Mouse (Mus musculus) forebrain, postnatal 0 days (tissue): ENCODE results near the gene Bckdhb. TPM values are rescaled to one million over a fixed set of nuclear protein-coding genes. Genes with fewer than 3 reads are reported as not detected.
"Not testable (repeated sequence)": the region's sequence is repeated elsewhere in the genome, so short reads cannot be mapped to it uniquely, and the experiment has no call there.

Experiments
- ATAC-seq: fragments of 200-750 bp; cut with Nextera tagmentation; 2 replicates; pipeline ENCODE4 v1.8.0; 2017; ENCODE audit warnings: mild to moderate bottlenecking, moderate library complexity
- DNase-seq: peaks from one replicate; pipeline ENCODE4 v3.0.0-alpha.2; 2015
- H3K27ac ChIP-seq: fragments of 300-500 bp; sonication (generic); 2 replicates; pipeline ENCODE4 v1.5.1; 2014; ENCODE audit warnings: low read depth, mild to moderate bottlenecking, antibody characterized with exemption, low read length, moderate library complexity, mixed read lengths
- H3K27me3 ChIP-seq: fragments of 300-500 bp; sonication (generic); 2 replicates; pipeline ENCODE4 v1.6.1; 2014; ENCODE audit warnings: mild to moderate bottlenecking, low read length, mixed read lengths; ENCODE audit not compliant: insufficient read depth
- H3K36me3 ChIP-seq: fragments of 300-500 bp; sonication (generic); 2 replicates; pipeline ENCODE4 v1.6.1; 2014; ENCODE audit warnings: mild to moderate bottlenecking, moderate library complexity; ENCODE audit not compliant: insufficient read depth
- H3K4me1 ChIP-seq: fragments of 300-500 bp; sonication (generic); 2 replicates; pipeline ENCODE4 v1.6.1; 2014; ENCODE audit warnings: antibody characterized with exemption; ENCODE audit not compliant: insufficient read depth
- H3K4me2 ChIP-seq: fragments of 300-500 bp; sonication (generic); 2 replicates; pipeline ENCODE4 v1.6.1; 2014; ENCODE audit warnings: low read depth, mild to moderate bottlenecking, moderate library complexity
- H3K4me3 ChIP-seq: fragments of 300-500 bp; sonication (generic); 2 replicates; pipeline ENCODE4 v1.5.1; 2014; ENCODE audit warnings: low read depth, low read length, mixed read lengths
- H3K9ac ChIP-seq: fragments of 300-500 bp; sonication (generic); 2 replicates; pipeline ENCODE4 v1.6.1; 2014; ENCODE audit warnings: mild to moderate bottlenecking
- H3K9me3 ChIP-seq: fragments of 300-500 bp; sonication (generic); 2 replicates; pipeline ENCODE4 v1.6.1; 2016; ENCODE audit warnings: low read length
- CTCF ChIP-seq: sonication (generic); IDR thresholded peaks from 2 replicates; pipeline ENCODE4 v1.5.1; 2016; ENCODE audit warnings: antibody characterized with exemption, control low read depth, low read depth
- WGBS: fragments of 180-500 bp; shearing (Covaris S2); extraction: QIAGEN DNeasy Blood & Tissue Kit; methylation state at CpG from one replicate; pipeline ENCODE4 v1.1.7; 2014; 5-methylcytosine and 5-hydroxymethylcytosine counted together
- polyA plus RNA-seq: library from polyadenylated mRNA; unstranded; fragments of >200 nt; fragmentation: Nextera tagmentation; extraction: Ambion mirVana; gene quantifications from 2 replicates; pipeline ENCODE4 v1.2.1, GENCODE M21; 2015
- total RNA-seq: library from RNA; depleted of rRNA; stranded (reverse); fragments of >200 nt; gene quantifications from 2 replicates; pipeline ENCODE4 v1.2.3, GENCODE M21; 2014

The Bckdhb gene
- total and polyA plus RNA-seq, 2 experiments from 2014 or later, result 14.2 to 34.8 TPM

GRCm38 (mm10) chr9:84049142-84049541 lies 124.2 kb downstream of the Bckdhb start:
- H3K4me3 ChIP-seq, result no peak overlapping the region
- H3K27ac ChIP-seq, result no peak overlapping the region
- DNase-seq, result no peak
- no peak overlapping the region for H3K4me2 ChIP-seq
- H3K9ac ChIP-seq, result no peak overlapping the region
- H3K4me1 ChIP-seq, result no peaks in the 10 kb centered on the region
- no peak for ATAC-seq
- H3K36me3 ChIP-seq, result no peaks in the 10 kb centered on the region
- 20% methylated on average over 1 of the region's 1 CpGs for WGBS
- H3K9me3 ChIP-seq, result no peaks in the 10 kb centered on the region
- H3K27me3 ChIP-seq, result no peaks in the 10 kb centered on the region
- no peak for TF ChIP-seq CTCF

- TF ChIP-seq CTCF, result no peak
- ATAC-seq, result no peak
- Histone ChIP-seq H3K4me1 (no peaks in the 10 kb centered on the region), H3K9me3 (no peaks in the 10 kb centered on the region), H3K9ac (no peak overlapping the region), H3K36me3 (no peaks in the 10 kb centered on the region), H3K4me3 (no peak overlapping the region), H3K4me2 (no peak overlapping the region), H3K27me3 (no peaks in the 10 kb centered on the region), H3K27ac (no peak overlapping the region)
- 77% methylated on average over 18 of the region's 18 CpGs for WGBS
- DNase-seq, result no peak
Measured at GRCm38 (mm10) chr9:84050867-84051635, 126.1 kb downstream of the Bckdhb start.

- DNase-seq (no peak), ATAC-seq (peak; percentile 43)
- Histone ChIP-seq H3K27me3 (no peaks in the 10 kb centered on the region), H3K9ac (no peak overlapping the region), H3K36me3 (no peaks in the 10 kb centered on the region), H3K9me3 (no peaks in the 10 kb centered on the region), H3K4me1 (no peaks in the 10 kb centered on the region), H3K27ac (no peak overlapping the region), H3K4me3 (no peak overlapping the region), H3K4me2 (no peak overlapping the region)
- 72% methylated on average over 7 of the region's 7 CpGs for WGBS
- no peak for TF ChIP-seq CTCF
Measured at GRCm38 (mm10) chr9:84055125-84055807, 130.3 kb downstream of the Bckdhb start.

GRCm38 (mm10) chr9:84060781-84061180 lies 135.8 kb downstream of the Bckdhb start:
- not testable (repeated sequence) for H3K27ac ChIP-seq, H3K27me3 ChIP-seq, H3K9ac ChIP-seq, H3K4me1 ChIP-seq, H3K4me3 ChIP-seq, DNase-seq, H3K4me2 ChIP-seq, H3K36me3 ChIP-seq, H3K9me3 ChIP-seq, ATAC-seq
- 90% methylated on average over 4 of the region's 4 CpGs for WGBS

- no peak for ATAC-seq
- H3K36me3 ChIP-seq, result no peaks in the 10 kb centered on the region
- H3K4me2 ChIP-seq, result no peak overlapping the region
- no peak overlapping the region for H3K9ac ChIP-seq
- WGBS, result 95% methylated on average over 3 of the region's 3 CpGs
- H3K27ac ChIP-seq, result no peak overlapping the region
- no peak for DNase-seq
- no peak overlapping the region for H3K4me3 ChIP-seq
- H3K27me3 ChIP-seq, result no peaks in the 10 kb centered on the region
- TF ChIP-seq CTCF, result no peak
- H3K9me3 ChIP-seq, result no peaks in the 10 kb centered on the region
- no peaks in the 10 kb centered on the region for H3K4me1 ChIP-seq
Measured at GRCm38 (mm10) chr9:84063617-84064016, 138.7 kb downstream of the Bckdhb start.

GRCm38 (mm10) chr9:84064113-84064512 lies 139.2 kb downstream of the Bckdhb start:
- no peaks in the 10 kb centered on the region for H3K27me3 ChIP-seq
- H3K36me3 ChIP-seq, result no peaks in the 10 kb centered on the region
- H3K4me1 ChIP-seq, result no peaks in the 10 kb centered on the region
- 63% methylated on average over 4 of the region's 4 CpGs for WGBS
- H3K9ac ChIP-seq, result no peak overlapping the region
- no peak overlapping the region for H3K4me3 ChIP-seq
- no peak for ATAC-seq
- no peak for TF ChIP-seq CTCF
- no peak for DNase-seq
- no peak overlapping the region for H3K27ac ChIP-seq
- no peaks in the 10 kb centered on the region for H3K9me3 ChIP-seq
- H3K4me2 ChIP-seq, result no peak overlapping the region

GRCm38 (mm10) chr9:84070247-84070646 lies 145.3 kb downstream of the Bckdhb start:
- no peaks in the 10 kb centered on the region for H3K27me3 ChIP-seq
- H3K4me3 ChIP-seq, result no peak overlapping the region
- 30% methylated on average over 6 of the region's 6 CpGs for WGBS
- no peaks in the 10 kb centered on the region for H3K36me3 ChIP-seq
- H3K4me1 ChIP-seq, result no peaks in the 10 kb centered on the region
- peak; percentile 11 for DNase-seq
- no peak overlapping the region for H3K9ac ChIP-seq
- no peak for ATAC-seq
- no peaks in the 10 kb centered on the region for H3K9me3 ChIP-seq
- no peak overlapping the region for H3K27ac ChIP-seq
- no peak overlapping the region for H3K4me2 ChIP-seq
- no peak for TF ChIP-seq CTCF
